Mouse (Mus musculus) ES-Bruce4 (cell line): ENCODE measurements around the gene Zfp661. TPM values are rescaled to one million over a fixed set of nuclear protein-coding genes. Genes with fewer than 3 reads are reported as not detected.

Experiments used
- H3K27ac ChIP-seq: 2 replicates; pipeline ENCODE4 v1.5.1; 2012; ENCODE audit warnings: low read length, inconsistent platforms; ENCODE audit not compliant: insufficient read depth
- H3K27me3 ChIP-seq: 2 replicates; pipeline ENCODE4 v1.6.1; 2012; ENCODE audit warnings: mild to moderate bottlenecking, low read length, inconsistent platforms; ENCODE audit not compliant: control insufficient read depth, poor library complexity, insufficient read depth, severe bottlenecking
- H3K36me3 ChIP-seq: 2 replicates; pipeline ENCODE4 v1.6.1; 2012; ENCODE audit warnings: inconsistent platforms, mild to moderate bottlenecking, low read length, moderate library complexity; ENCODE audit not compliant: control insufficient read depth, poor library complexity, insufficient read depth, severe bottlenecking
- H3K4me1 ChIP-seq: one replicate; pipeline ENCODE4 v1.8.1; 2011; ENCODE audit warnings: low read length; ENCODE audit not compliant: control insufficient read depth, insufficient read depth
- H3K4me3 ChIP-seq: 2 replicates; pipeline ENCODE4 v1.5.1; 2011; ENCODE audit warnings: low read depth, mild to moderate bottlenecking, low read length
- H3K9ac ChIP-seq: 2 replicates; pipeline ENCODE4 v1.6.1; 2012; ENCODE audit warnings: low read depth, mild to moderate bottlenecking, inconsistent platforms; ENCODE audit not compliant: poor library complexity, severe bottlenecking
- H3K9me3 ChIP-seq: replicated peaks from 2 replicates; pipeline ENCODE4 v1.6.1; 2012; ENCODE audit warnings: mild to moderate bottlenecking, low read length, inconsistent platforms; ENCODE audit not compliant: control insufficient read depth, poor library complexity, insufficient read depth, severe bottlenecking
- CTCF ChIP-seq: IDR thresholded peaks from one replicate; pipeline ENCODE4 v1.8.1; 2011; ENCODE audit warnings: low read depth, low read length
- EP300 ChIP-seq: IDR thresholded peaks from 2 replicates; pipeline ENCODE4 v1.6.1; 2011; ENCODE audit warnings: low read depth, low read length; ENCODE audit not compliant: insufficient read depth
- POLR2A ChIP-seq: IDR thresholded peaks from one replicate; pipeline ENCODE4 v1.8.1; 2011; ENCODE audit warnings: low read length; ENCODE audit not compliant: insufficient read depth
- polyA plus RNA-seq: library from polyadenylated mRNA; stranded (reverse); fragments of >200 nt; gene quantifications from 2 replicates; pipeline ENCODE4 v1.2.4, GENCODE M21; 2011; ENCODE audit warnings: low read depth; ENCODE audit not compliant: missing spikeins, insufficient read depth, insufficient read length

Zfp661 gene
- polyA plus RNA-seq, 1 experiment, result 5.4 TPM

- peaks cover 1% of the 10 kb centered on the region for H3K4me1 ChIP-seq
- H3K27ac ChIP-seq, result no peak overlapping the region
- H3K36me3 ChIP-seq, result no peaks in the 10 kb centered on the region
- peak overlapping the region; percentile 83 for H3K4me3 ChIP-seq
- no peak for TF ChIP-seq CTCF
- TF ChIP-seq POLR2A, result no peak
- TF ChIP-seq EP300, result no peak
- no peaks in the 10 kb centered on the region for H3K9me3 ChIP-seq
- no peaks in the 10 kb centered on the region for H3K27me3 ChIP-seq
- H3K9ac ChIP-seq, result peak overlapping the region; percentile 68
These were observed 585 bp upstream of the Zfp661 start for GRCm38 (mm10) chr2:127587514-127587844.

DNA sequence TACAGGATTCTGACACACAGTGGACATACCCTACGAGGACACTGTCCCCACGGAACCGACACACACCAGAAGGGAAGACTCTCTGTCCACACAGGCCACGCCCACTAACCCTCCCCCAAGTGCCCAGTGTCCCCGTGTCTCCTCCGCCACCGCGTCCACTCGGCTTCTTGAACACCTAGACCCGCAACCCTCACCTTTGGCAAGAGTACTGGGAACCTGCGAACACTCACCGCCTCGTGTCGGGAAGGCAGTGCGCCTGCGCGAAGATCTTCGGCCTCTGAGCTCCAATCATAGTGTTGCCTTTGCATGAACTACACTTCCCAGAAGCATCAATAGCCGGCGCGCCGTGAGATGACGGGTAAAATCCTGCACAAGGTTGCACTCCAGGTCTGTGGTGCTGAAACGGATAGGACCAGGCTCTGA lies 2.4 kb downstream of the Zfp661 start:
- Histone ChIP-seq H3K27ac (no peak overlapping the region), H3K27me3 (no peaks in the 10 kb centered on the region), H3K4me3 (peak overlapping the region; percentile 91), H3K36me3 (no peaks in the 10 kb centered on the region), H3K9me3 (no peaks in the 10 kb centered on the region), H3K4me1 (peaks cover 1% of the 10 kb centered on the region), H3K9ac (peak overlapping the region; percentile 59)
- TF ChIP-seq CTCF (no peak), EP300 (0 out of 2 replicates have a peak, but pooled peaks have one; percentile 46), POLR2A (peak; percentile 80)

GRCm38 (mm10) chr2:127573322-127573721 lies 13.6 kb downstream of the Zfp661 start:
- no peaks in the 10 kb centered on the region for H3K36me3 ChIP-seq
- H3K9ac ChIP-seq, result no peak overlapping the region
- H3K27ac ChIP-seq, result no peak overlapping the region
- H3K27me3 ChIP-seq, result no peaks in the 10 kb centered on the region
- no peaks in the 10 kb centered on the region for H3K9me3 ChIP-seq
- TF ChIP-seq POLR2A, result no peak
- TF ChIP-seq EP300, result no peak
- no peak for TF ChIP-seq CTCF
- no peaks in the 10 kb centered on the region for H3K4me1 ChIP-seq
- no peak overlapping the region for H3K4me3 ChIP-seq

DNA sequence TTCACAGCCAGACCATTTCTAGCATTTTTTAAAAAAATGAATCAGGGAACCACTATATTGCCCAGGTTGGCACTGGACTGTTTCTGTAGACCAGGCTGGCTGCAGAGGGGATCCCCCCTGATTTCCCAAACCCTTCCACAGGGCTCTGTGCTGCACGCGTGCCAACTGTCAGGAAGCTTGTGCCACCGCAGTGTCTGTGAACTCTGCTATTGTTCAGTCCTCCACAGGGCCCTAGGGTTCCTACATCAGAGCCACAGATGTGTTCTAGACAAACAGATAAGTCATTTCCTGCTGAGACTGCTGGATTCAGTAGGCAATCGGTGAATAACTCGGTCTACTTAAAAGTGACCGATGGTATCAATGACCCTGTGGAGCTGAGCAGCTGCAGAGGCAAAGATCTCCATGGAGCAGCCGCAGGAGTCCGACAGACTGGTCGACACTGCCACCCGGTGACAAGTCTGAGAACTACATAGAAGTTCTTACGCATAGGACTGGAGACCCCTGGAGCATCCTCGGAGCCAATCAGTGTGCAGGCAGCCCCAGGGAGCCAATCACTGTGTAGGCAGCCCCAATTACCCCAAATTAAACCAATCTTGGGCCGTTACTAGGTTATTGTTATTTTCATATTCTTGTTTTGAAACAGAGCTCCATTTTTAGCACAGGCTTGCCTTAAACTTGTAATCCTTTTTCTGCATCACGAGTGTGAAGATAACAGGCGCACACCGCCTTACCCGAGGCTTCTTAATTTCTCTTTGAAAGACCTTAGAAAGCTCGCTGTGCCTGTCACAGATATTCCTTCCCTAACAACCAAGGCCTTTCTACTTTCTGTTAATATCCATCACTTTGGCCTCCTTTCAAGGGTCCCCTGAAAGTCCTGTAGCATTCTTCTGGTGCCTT lies 27.6 kb downstream of the Zfp661 start:
- Histone ChIP-seq H3K4me1 (no peaks in the 10 kb centered on the region), H3K4me3 (no peak overlapping the region), H3K27me3 (peaks cover 2% of the 10 kb centered on the region; the same call in 1 of the 2 replicates), H3K9me3 (no peaks in the 10 kb centered on the region), H3K27ac (no peak overlapping the region), H3K36me3 (no peaks in the 10 kb centered on the region), H3K9ac (no peak overlapping the region)
- peak; percentile 88 for TF ChIP-seq CTCF
- TF ChIP-seq POLR2A, result no peak

DNA sequence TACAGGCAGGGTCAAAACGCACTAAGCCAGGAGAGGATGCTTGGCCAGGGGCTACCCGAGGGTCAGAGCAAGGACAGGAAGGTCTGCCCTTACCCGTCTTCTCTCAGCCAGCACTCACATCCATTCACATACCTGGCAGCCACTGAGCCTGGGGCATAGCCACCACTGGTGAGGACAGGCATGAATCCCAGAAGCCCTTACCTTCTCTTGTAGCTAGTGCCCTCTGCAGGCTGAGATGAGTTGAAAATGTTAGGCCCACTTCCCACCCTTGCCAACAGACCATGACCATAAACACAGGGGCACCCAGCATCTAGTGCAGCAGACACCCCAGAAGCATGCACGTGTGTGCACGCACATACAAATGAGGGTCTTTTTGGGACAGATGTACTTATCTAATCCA lies 35.8 kb downstream of the Zfp661 start:
- Histone ChIP-seq H3K27ac (no peak overlapping the region), H3K4me1 (no peaks in the 10 kb centered on the region), H3K4me3 (no peak overlapping the region), H3K9ac (no peak overlapping the region), H3K9me3 (no peaks in the 10 kb centered on the region), H3K36me3 (no peaks in the 10 kb centered on the region), H3K27me3 (no peaks in the 10 kb centered on the region)
- TF ChIP-seq EP300, result no peak
- peak; percentile 35 for TF ChIP-seq CTCF

- H3K9me3 ChIP-seq, result no peaks in the 10 kb centered on the region
- H3K27ac ChIP-seq, result no peak overlapping the region
- TF ChIP-seq CTCF (no peak), EP300 (no peak), POLR2A (no peak)
- no peak overlapping the region for H3K9ac ChIP-seq
- no peaks in the 10 kb centered on the region for H3K36me3 ChIP-seq
- H3K4me1 ChIP-seq, result no peaks in the 10 kb centered on the region
- no peaks in the 10 kb centered on the region for H3K27me3 ChIP-seq
- H3K4me3 ChIP-seq, result no peak overlapping the region
These were observed 36.4 kb downstream of the Zfp661 start for GRCm38 (mm10) chr2:127550446-127550845.

GRCm38 (mm10) chr2:127549711-127550110 lies 37.2 kb downstream of the Zfp661 start:
- no peak overlapping the region for H3K27ac ChIP-seq
- no peak overlapping the region for H3K4me3 ChIP-seq
- no peaks in the 10 kb centered on the region for H3K9me3 ChIP-seq
- H3K27me3 ChIP-seq, result no peaks in the 10 kb centered on the region
- H3K9ac ChIP-seq, result no peak overlapping the region
- TF ChIP-seq CTCF, result no peak
- no peak for TF ChIP-seq EP300
- TF ChIP-seq POLR2A, result no peak
- no peaks in the 10 kb centered on the region for H3K36me3 ChIP-seq
- no peaks in the 10 kb centered on the region for H3K4me1 ChIP-seq
